Mouse (Mus musculus): ENCODE measurements around the gene Itgb3. TPM values are rescaled to one million over a fixed set of nuclear protein-coding genes. Genes with fewer than 3 reads are reported as not detected.
"Not testable (repeated sequence)": the region's sequence is repeated elsewhere in the genome, so short reads cannot be mapped to it uniquely, and the experiment has no call there.

The Itgb3 gene
- 1 to 10 TPM; 3.1 to 3.8 TPM for total RNA-seq (2021)

GRCm38 (mm10) chr11:104607491-104608245, at the start of gene Itgb3:
Gene Itgb3, plus strand, starts transcription at chr11:104608000.
- intact Hi-C loops (cut with DNase I), result no loop called here
- DNase-seq (ENCODE audit: low spot score), result peak; percentile 55

GRCm38 (mm10) chr11:104558065-104558464, 49.7 kb upstream of the Itgb3 start:
- intact Hi-C loops (cut with DNase I), result no loop called here
- no peak for DNase-seq (ENCODE audit: low spot score)

- intact Hi-C loops (cut with DNase I), result no loop called here
- DNase-seq (ENCODE audit: low spot score), result no peak
Observed at GRCm38 (mm10) chr11:104558651-104559403, 49.0 kb upstream of the Itgb3 start.

- intact Hi-C loops (cut with DNase I), result no loop called here
- DNase-seq (ENCODE audit: low spot score), result no peak
Observed at GRCm38 (mm10) chr11:104560971-104561370, 46.8 kb upstream of the Itgb3 start.

GRCm38 (mm10) chr11:104563496-104563895, 44.3 kb upstream of the Itgb3 start:
- DNase-seq (ENCODE audit: low spot score), result no peak

GRCm38 (mm10) chr11:104565172-104565571, 42.6 kb upstream of the Itgb3 start:
- no peak for DNase-seq (ENCODE audit: low spot score)
- intact Hi-C loops (cut with DNase I), result no loop called here

More at GRCm38 (mm10) chr11:104563496-104563895, 44.3 kb upstream of the Itgb3 start:
- intact Hi-C loops (cut with DNase I), result no loop called here

GRCm38 (mm10) chr11:104566097-104566496, 41.7 kb upstream of the Itgb3 start:
- DNase-seq (ENCODE audit: low spot score), result no peak
- intact Hi-C loops (cut with DNase I), result no loop called here

- intact Hi-C loops (cut with DNase I), result no loop called here
- DNase-seq (ENCODE audit: low spot score), result no peak
Observed at GRCm38 (mm10) chr11:104566796-104567195, 41.0 kb upstream of the Itgb3 start.

GRCm38 (mm10) chr11:104567736-104568135, 40.1 kb upstream of the Itgb3 start:
- intact Hi-C loops (cut with DNase I), result no loop called here
- no peak for DNase-seq (ENCODE audit: low spot score)

GRCm38 (mm10) chr11:104568326-104568725, 39.5 kb upstream of the Itgb3 start:
- intact Hi-C loops (cut with DNase I), result no loop called here
- no peak for DNase-seq (ENCODE audit: low spot score)

- intact Hi-C loops (cut with DNase I); DNase-seq (ENCODE audit: low spot score): not testable (repeated sequence)
Observed at GRCm38 (mm10) chr11:104570515-104570914, 37.3 kb upstream of the Itgb3 start.

GRCm38 (mm10) chr11:104571373-104571772, 36.4 kb upstream of the Itgb3 start:
- intact Hi-C loops (cut with DNase I), result not testable (repeated sequence)

GRCm38 (mm10) chr11:104572091-104572490, 35.7 kb upstream of the Itgb3 start:
- DNase-seq (ENCODE audit: low spot score), result no peak
- intact Hi-C loops (cut with DNase I), result no loop called here

More at GRCm38 (mm10) chr11:104571373-104571772, 36.4 kb upstream of the Itgb3 start:
- DNase-seq (ENCODE audit: low spot score), result not testable (repeated sequence)

- intact Hi-C loops (cut with DNase I), result no loop called here
- no peak for DNase-seq (ENCODE audit: low spot score)
Observed at GRCm38 (mm10) chr11:104572566-104572965, 35.2 kb upstream of the Itgb3 start.

GRCm38 (mm10) chr11:104576772-104577612, 30.8 kb upstream of the Itgb3 start:
- no peak for DNase-seq (ENCODE audit: low spot score)

GRCm38 (mm10) chr11:104578074-104578473, 29.7 kb upstream of the Itgb3 start:
- DNase-seq (ENCODE audit: low spot score), result no peak

More at GRCm38 (mm10) chr11:104576772-104577612, 30.8 kb upstream of the Itgb3 start:
- intact Hi-C loops (cut with DNase I), result no loop called here

GRCm38 (mm10) chr11:104579084-104579483, 28.7 kb upstream of the Itgb3 start:
- intact Hi-C loops (cut with DNase I), result no loop called here
- DNase-seq (ENCODE audit: low spot score), result no peak

More at GRCm38 (mm10) chr11:104578074-104578473, 29.7 kb upstream of the Itgb3 start:
- intact Hi-C loops (cut with DNase I), result no loop called here

GRCm38 (mm10) chr11:104579575-104579974, 28.2 kb upstream of the Itgb3 start:
- intact Hi-C loops (cut with DNase I), result no loop called here
- DNase-seq (ENCODE audit: low spot score), result no peak

GRCm38 (mm10) chr11:104580091-104580490, 27.7 kb upstream of the Itgb3 start:
- no peak for DNase-seq (ENCODE audit: low spot score)
- intact Hi-C loops (cut with DNase I), result no loop called here

GRCm38 (mm10) chr11:104580606-104581005, 27.2 kb upstream of the Itgb3 start:
- intact Hi-C loops (cut with DNase I), result no loop called here
- no peak for DNase-seq (ENCODE audit: low spot score)

All from heart, postnatal 25 days (tissue).